Comparison of ENCODE assay signal across 8 mouse cellular contexts in the genomic region with DNA sequence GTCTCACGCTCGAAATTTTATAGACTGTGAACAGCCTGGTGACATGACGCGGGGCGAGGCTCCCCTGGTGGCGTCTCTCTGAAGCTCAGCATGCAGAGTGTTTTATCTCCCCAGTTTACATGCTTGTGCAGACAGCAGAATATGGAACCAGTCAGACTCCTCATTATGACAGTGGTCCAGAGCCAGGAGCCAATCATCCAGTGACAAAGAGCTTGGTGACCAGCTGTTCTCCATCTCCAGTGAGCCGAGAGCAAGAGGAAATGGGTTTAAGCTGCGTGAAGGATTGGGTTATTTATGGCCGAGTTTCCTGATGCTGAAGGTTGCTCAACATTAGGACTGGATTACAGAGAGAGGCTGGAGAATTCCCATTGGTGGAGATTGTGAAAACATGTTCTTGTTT. TPM values are rescaled to one million over a fixed set of nuclear protein-coding genes. Genes with fewer than 3 reads are reported as not detected.
DNase-seq lines count a peak whose midpoint lies in the region; ATAC-seq and TF ChIP-seq lines count a peak whose summit lies in the region.

No protein-coding gene starts in this region.

- no peak overlapping the region for H3K4me3 ChIP-seq in left cerebral cortex, adult 2 months
- no peak overlapping the region for H3K4me3 ChIP-seq in embryonic facial prominence, embryonic 15.5 days (replicated peaks)
- H3K4me3 ChIP-seq in hindbrain, embryonic 13.5 days = no peak overlapping the region

- peaks cover 20% of the 10 kb centered on the region for H3K4me1 ChIP-seq in embryonic facial prominence, embryonic 15.5 days
- H3K4me1 ChIP-seq in hindbrain, embryonic 13.5 days (replicated peaks) = peaks cover 9% of the 10 kb centered on the region; the same call in 1 of the 2 replicates

- 0 out of 2 replicates have a peak overlapping the region, but pooled peaks have one; percentile 17 for H3K4me2 ChIP-seq in embryonic facial prominence, embryonic 15.5 days (replicated peaks)
- H3K4me2 ChIP-seq in hindbrain, embryonic 13.5 days = no peak overlapping the region

- peak; percentile 84 for ATAC-seq in embryonic facial prominence, embryonic 15.5 days (ENCODE audit: insufficient number of reproducible peaks, low FRiP score, low TSS enrichment, low read depth)
- ATAC-seq in hindbrain, embryonic 13.5 days (ENCODE audit: low FRiP score) = 0 out of 2 replicates have a peak, but pooled peaks have one; percentile 74

- no peak overlapping the region for H3K27ac ChIP-seq in left cerebral cortex, adult 2 months
- peak overlapping the region; percentile 73 for H3K27ac ChIP-seq in embryonic facial prominence, embryonic 15.5 days (replicated peaks)
- no peak overlapping the region for H3K27ac ChIP-seq in hindbrain, embryonic 13.5 days

- peak; percentile 33 for TF ChIP-seq CTCF in left cerebral cortex, adult 2 months (IDR thresholded peaks at IDR 0.05)

- no peaks in the 10 kb centered on the region for H3K27me3 ChIP-seq in embryonic facial prominence, embryonic 15.5 days
- H3K27me3 ChIP-seq in hindbrain, embryonic 13.5 days = 0 out of 2 replicates have a peak, but pooled peaks cover 3% of the 10 kb centered on the region

- intact Hi-C loops in left cerebral cortex, adult 2 months (cut with DNase I) = no loop called here

- H3K9ac ChIP-seq in embryonic facial prominence, embryonic 15.5 days = no peak overlapping the region
- no peak overlapping the region for H3K9ac ChIP-seq in hindbrain, embryonic 13.5 days

- WGBS in embryonic facial prominence, embryonic 15.5 days = 33% methylated on average over 9 of the region's 9 CpGs
- WGBS in hindbrain, embryonic 13.5 days = 49% methylated on average over 9 of the region's 9 CpGs

- no peaks in the 10 kb centered on the region for H3K36me3 ChIP-seq in embryonic facial prominence, embryonic 15.5 days
- H3K36me3 ChIP-seq in hindbrain, embryonic 13.5 days = no peaks in the 10 kb centered on the region

- H3K9me3 ChIP-seq in embryonic facial prominence, embryonic 15.5 days (replicated peaks) = no peaks in the 10 kb centered on the region
- no peaks in the 10 kb centered on the region for H3K9me3 ChIP-seq in hindbrain, embryonic 13.5 days

- no peak for DNase-seq in left cerebral cortex, adult 2 months (ENCODE audit: extremely low spot score in 1 of 2, low spot score in 2 of 2)
- no peak for DNase-seq in left cerebral cortex, adult 11 months (ENCODE audit: low spot score)
- DNase-seq in lung, adult 18-20 months = peak; percentile 33 to 51
- DNase-seq in retina, embryonic 14.5 days (ENCODE audit: low spot score) = peak; percentile 73
- DNase-seq in thymus, postnatal 14 days = no peak
- DNase-seq in spleen, adult 12 weeks (ENCODE audit: low spot score) = no peak

RNA-seq across cellular contexts. Expression of a gene that starts 28.1 kb away (rescaled TPM):
- 1 to 10 TPM; 9.5 to 9.7 TPM for total RNA-seq in left cerebral cortex, adult 2 months (2021)
- 3.2 and 3.6 TPM in 2 replicates for polyA plus RNA-seq in embryonic facial prominence, embryonic 15.5 days (2015; fragmentation: Nextera tagmentation; extraction: Ambion mirVana)
- 1.2 and 2.0 TPM in 2 replicates for polyA plus RNA-seq in hindbrain, embryonic 13.5 days (2015; fragmentation: Nextera tagmentation; extraction: Ambion mirVana)

Comparison
In these comparisons a context has a peak if more than half of its experiments do, and no peak if none do; other contexts are left out.
1. DNase-seq: peak in lung, adult 18-20 months (2 of 2) and retina, embryonic 14.5 days (single experiment); none in left cerebral cortex, adult 2 months (0 of 2), left cerebral cortex, adult 11 months (single experiment), thymus, postnatal 14 days (single experiment) and spleen, adult 12 weeks (single experiment).